Mouse (Mus musculus) neutrophil, adult 5-6 weeks (primary cell): ENCODE data around the gene Zfp874b. TPM values are rescaled to one million over a fixed set of nuclear protein-coding genes. Genes with fewer than 3 reads are reported as not detected.

ENCODE experiments used
- total RNA-seq: library from RNA; stranded (forward); fragments of 200-1000 nt; gene quantifications from 2 replicates; pipeline ENCODE4 v1.2.3, GENCODE M21; 2017

Gene Zfp874b
- total RNA-seq, 1 experiment from 2014 or later = 17.6 TPM

Other genes starting within 250 kb of the Zfp874b start
- gene Zfp458, start 205.8 kb downstream of the Zfp874b start, total RNA-seq = 4.8 and 7.2 TPM in 2 replicates
- 3.8 and 4.4 TPM in 2 replicates for gene Zfp457, start 177.8 kb downstream of the Zfp874b start, total RNA-seq
- 18.8 and 22.3 TPM in 2 replicates for gene Zfp595, start 151.7 kb downstream of the Zfp874b start, total RNA-seq
- 2.6 and 10.2 TPM in 2 replicates for gene Gm28044, start 123.7 kb downstream of the Zfp874b start, total RNA-seq
- gene Zfp953, start 123.7 kb downstream of the Zfp874b start, total RNA-seq = 16.6 and 19.0 TPM in 2 replicates
- gene Gm28041, start 108.5 kb downstream of the Zfp874b start, total RNA-seq = 3.9 TPM in 1 of 2 replicates, not detected in the other
- gene Zfp456, start 108.4 kb downstream of the Zfp874b start, total RNA-seq = 8.8 TPM in 2 replicates
- gene Zfp429, start 84.4 kb downstream of the Zfp874b start, total RNA-seq = 21.6 and 21.7 TPM in 2 replicates
- 1.7 and 4.2 TPM in 2 replicates for gene Zfp459, start 62.8 kb downstream of the Zfp874b start, total RNA-seq
- gene Zfp874a, start 32.6 kb downstream of the Zfp874b start, total RNA-seq = 21.8 and 22.7 TPM in 2 replicates
- 14.0 and 15.1 TPM in 2 replicates for gene Zfp58, start 16.3 kb upstream of the Zfp874b start, total RNA-seq
- gene Gm26965, start 41.9 kb upstream of the Zfp874b start, total RNA-seq = 0.93 TPM in 1 of 2 replicates, not detected in the other
- 24.4 and 30.7 TPM in 2 replicates for gene Zfp87, start 41.9 kb upstream of the Zfp874b start, total RNA-seq
- gene Zfp748, start 69.6 kb upstream of the Zfp874b start, total RNA-seq = 17.6 and 17.7 TPM in 2 replicates
- 29.2 and 30.2 TPM in 2 replicates for gene Zfp729b, start 125.4 kb upstream of the Zfp874b start, total RNA-seq
- gene Gm49345, start 153.5 kb upstream of the Zfp874b start, total RNA-seq = not detected in 2 replicates
- 19.4 and 26.9 TPM in 2 replicates for gene Zfp729a, start 153.5 kb upstream of the Zfp874b start, total RNA-seq
- gene Zfp738, start 202.8 kb upstream of the Zfp874b start, total RNA-seq = 14.3 and 16.9 TPM in 2 replicates
- gene Zfp65, start 244.9 kb upstream of the Zfp874b start, total RNA-seq = 11.0 and 20.7 TPM in 2 replicates